Mouse (Mus musculus) sigmoid colon, adult 10 weeks (tissue): ENCODE measurements around the gene Gm17728. TPM values are rescaled to one million over a fixed set of nuclear protein-coding genes. Genes with fewer than 3 reads are reported as not detected.

Source experiments
- polyA plus RNA-seq: library from polyadenylated mRNA; stranded (reverse); fragments of 350-450 nt; fragmentation: Illumina TruSeq; extraction: RNeasy Lipid Tissue Mini Kit (QIAGEN cat#74804); gene quantifications from one replicate; pipeline ENCODE4 v1.2.3, GENCODE M21; 2014; ENCODE audit warnings: low read depth, low replicate concordance

Gene Gm17728
- not detected for polyA plus RNA-seq

GRCm38 (mm10) chr17:9421760-9422159 lies at the start of gene Gm17728:
Gm17728 (plus strand) TSS chr17:9422060.

Other genes with a start within 250 kb of the Gm17728 start
- not detected for gene Pabpc6, start 247.7 kb downstream of the Gm17728 start, polyA plus RNA-seq